Mouse (Mus musculus) adrenal gland (tissue): Measurements from ENCODE around the gene Cers5.

Experiments used
- intact Hi-C: fragments of 180-260 bp; cut with DNase I; formaldehyde crosslinking; loops from one replicate; pipeline ENCODE4 v1.15.1; 2025

The Cers5 gene

GRCm38 (mm10) chr15:99791003-99791402, 18.3 kb upstream of the Cers5 start:
- intact Hi-C loops = no loop called here

GRCm38 (mm10) chr15:99790464-99790863, 17.8 kb upstream of the Cers5 start:
- intact Hi-C loops = no loop called here

GRCm38 (mm10) chr15:99787625-99788120, 15.0 kb upstream of the Cers5 start:
- intact Hi-C loops = no loop called here

- intact Hi-C loops = loop anchor here (5.0 to 10.0 kb wide), 2 partner anchors 182 to 284 kb away; no protein-coding TSS in a partner anchor
Measured at GRCm38 (mm10) chr15:99778677-99779335, 6.1 kb upstream of the Cers5 start.

GRCm38 (mm10) chr15:99778148-99778547, 5.5 kb upstream of the Cers5 start:
- intact Hi-C loops = loop anchor here (5.0 to 10.0 kb wide), 2 partner anchors 181 to 283 kb away; no protein-coding TSS in a partner anchor

GRCm38 (mm10) chr15:99772925-99773324, 240 bp upstream of the Cers5 start:
- intact Hi-C loops = loop anchor here (5.0 to 10.0 kb wide), 2 partner anchors 41 to 278 kb away; no protein-coding TSS in a partner anchor

- intact Hi-C loops = loop anchor here (5.0 to 10.0 kb wide), 2 partner anchors 40 to 278 kb away; no protein-coding TSS in a partner anchor
Measured at GRCm38 (mm10) chr15:99772277-99772880, 306 bp downstream of the Cers5 start.

- intact Hi-C loops = loop anchor here (5.0 to 10.0 kb wide), 2 partner anchors 39 to 277 kb away; no protein-coding TSS in a partner anchor
Measured at GRCm38 (mm10) chr15:99771601-99772276, 946 bp downstream of the Cers5 start.

- intact Hi-C loops = loop anchor here (5.0 to 10.0 kb wide), 2 partner anchors 39 to 276 kb away; no protein-coding TSS in a partner anchor
Measured at GRCm38 (mm10) chr15:99771004-99771500, 1.6 kb downstream of the Cers5 start.

- intact Hi-C loops = no loop called here
Measured at GRCm38 (mm10) chr15:99768761-99769160, 3.9 kb downstream of the Cers5 start.

- intact Hi-C loops = no loop called here
Measured at GRCm38 (mm10) chr15:99767467-99767866, 5.2 kb downstream of the Cers5 start.

- intact Hi-C loops = loop anchor here (5.0 kb wide), 1 partner anchor 757 kb away; no protein-coding TSS in a partner anchor
Measured at GRCm38 (mm10) chr15:99754204-99754603, 18.5 kb downstream of the Cers5 start.

- intact Hi-C loops = no loop called here
Measured at GRCm38 (mm10) chr15:99740229-99740628, 32.5 kb downstream of the Cers5 start.

- intact Hi-C loops = no loop called here
Measured at GRCm38 (mm10) chr15:99736675-99737074, 36.0 kb downstream of the Cers5 start.

- intact Hi-C loops = no loop called here
Measured at GRCm38 (mm10) chr15:99735631-99736030, 37.1 kb downstream of the Cers5 start.

GRCm38 (mm10) chr15:99733186-99733585, 39.5 kb downstream of the Cers5 start:
- intact Hi-C loops = loop anchor here (5.0 kb wide), 1 partner anchor 39 kb away; the partner anchor contains the start of gene Cers5

GRCm38 (mm10) chr15:99731678-99732077, 41.0 kb downstream of the Cers5 start:
- intact Hi-C loops = loop anchor here (5.0 kb wide), 1 partner anchor 41 kb away; the partner anchor contains the start of gene Cers5

GRCm38 (mm10) chr15:99731167-99731566, 41.5 kb downstream of the Cers5 start:
- intact Hi-C loops = loop anchor here (5.0 kb wide), 1 partner anchor 41 kb away; the partner anchor contains the start of gene Cers5

GRCm38 (mm10) chr15:99729056-99729783, 43.5 kb downstream of the Cers5 start:
- intact Hi-C loops = no loop called here

- intact Hi-C loops = no loop called here
Measured at GRCm38 (mm10) chr15:99728211-99728610, 44.5 kb downstream of the Cers5 start.
